Mouse (Mus musculus) erythroblast, embryonic 14.5 days (primary cell): ENCODE results near the gene Prdm16.

ENCODE experiments used
- GATA1 ChIP-seq: IDR thresholded peaks from 2 replicates; pipeline ENCODE4 v1.6.1; 2012; ENCODE audit warnings: low read length, inconsistent platforms, mixed read lengths
- TAL1 ChIP-seq: IDR thresholded peaks from 3 replicates; pipeline ENCODE4 v1.6.1; 2012; ENCODE audit warnings: low read length, inconsistent platforms, mixed read lengths

DNA sequence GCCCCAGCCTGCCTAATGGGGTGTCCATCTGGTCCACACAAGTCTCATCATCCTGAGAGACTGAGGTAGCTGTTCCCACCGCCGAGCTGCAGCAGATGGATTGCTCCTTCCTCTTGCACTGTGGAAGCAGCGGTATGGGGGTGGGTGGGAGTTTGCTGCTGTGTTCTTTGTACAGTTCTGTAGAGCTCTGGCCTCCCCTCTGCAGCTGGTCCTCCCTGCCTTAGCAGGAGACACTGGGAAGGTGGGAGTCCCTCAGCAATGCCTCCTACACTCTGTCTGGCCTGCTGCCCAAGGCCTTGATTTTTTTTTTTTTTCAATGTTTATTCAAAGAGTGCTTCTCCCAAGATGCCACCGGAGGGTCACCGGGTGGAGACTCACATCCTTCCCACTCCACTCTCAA is 235.3 kb downstream of the Prdm16 start:
- TF ChIP-seq GATA1, result no peak
- TF ChIP-seq TAL1, result no peak
